ENCODE assay signal across 28 mouse cellular contexts in genomic region chr3:136264969-136265595, GRCm38 (mm10).
A peak's percentile ranks its signal among the peaks of the same experiment; 100 is the strongest.
DNase-seq lines count a peak whose midpoint lies in the region; ATAC-seq and TF ChIP-seq lines count a peak whose summit lies in the region.
"Had no signal": no experiment of that assay in that cellular context is flagged by ENCODE, and none has a peak within 500 bp of the region (broad histone marks: within the 10 kb centered on the region; RNA-seq: fewer than 3 reads in every experiment).

No protein-coding gene starts in this region.

- no peak overlapping the region for H3ac ChIP-seq in myocyte (ENCODE audit: control insufficient read depth, insufficient read length)

- 42% methylated on average over 8 of the region's 8 CpGs for WGBS in lung, embryonic 14.5 days
- 56% methylated on average over 8 of the region's 8 CpGs for WGBS in lung, postnatal 0 days
- WGBS in liver, postnatal 0 days (ENCODE audit: insufficient replicate concordance): 73% methylated on average over 8 of the region's 8 CpGs

- TF ChIP-seq EP300 in lung, postnatal 0 days (IDR thresholded peaks at IDR 0.05): no peak
- no peak for TF ChIP-seq EP300 in liver, postnatal 0 days (IDR thresholded peaks at IDR 0.05; ENCODE audit: low read depth)

- ATAC-seq in lung, embryonic 14.5 days (ENCODE audit: insufficient read depth): no peak
- ATAC-seq in lung, postnatal 0 days: no peak
- no peak for ATAC-seq in frontal cortex, adult (ENCODE audit: low TSS enrichment)
- ATAC-seq in liver, postnatal 0 days: no peak
- ATAC-seq: activated CD4-positive, CD25-positive, alpha-beta regulatory T cell, adult 4 months; CD4-positive, CD25-positive, alpha-beta regulatory T cell, adult 4 months; forebrain, embryonic 14.5 days; forebrain, postnatal 0 days had no signal

- no peaks in the 10 kb centered on the region for H3K4me1 ChIP-seq in lung, embryonic 14.5 days (ENCODE audit: insufficient read depth)
- no peaks in the 10 kb centered on the region for H3K4me1 ChIP-seq in lung, postnatal 0 days (ENCODE audit: insufficient read depth, low read depth, low read length)
- no peaks in the 10 kb centered on the region for H3K4me1 ChIP-seq in liver, postnatal 0 days (ENCODE audit: insufficient read depth)
- H3K4me1 ChIP-seq: embryonic facial prominence, embryonic 13.5 days; embryonic facial prominence, embryonic 15.5 days; forebrain, embryonic 10.5 days; forebrain, embryonic 12.5 days had no signal

- TF ChIP-seq POLR2A in myocyte (IDR thresholded peaks at IDR 0.05; ENCODE audit: insufficient read length, low read depth): no peak

- no peaks in the 10 kb centered on the region for H3K79me2 ChIP-seq in myocyte (ENCODE audit: control insufficient read depth, insufficient read depth)

- H3K9me3 ChIP-seq in lung, embryonic 14.5 days (ENCODE audit: low read depth, low read length): no peaks in the 10 kb centered on the region
- no peaks in the 10 kb centered on the region for H3K9me3 ChIP-seq in lung, postnatal 0 days (ENCODE audit: low read length)
- no peaks in the 10 kb centered on the region for H3K9me3 ChIP-seq in liver, postnatal 0 days (ENCODE audit: low read length)
- H3K9me3 ChIP-seq: embryonic facial prominence, embryonic 13.5 days; embryonic facial prominence, embryonic 15.5 days; forebrain, embryonic 10.5 days; forebrain, embryonic 12.5 days; G1E had no signal

- no peaks in the 10 kb centered on the region for H3K27me3 ChIP-seq in lung, embryonic 14.5 days (ENCODE audit: insufficient read depth, low read length)
- no peaks in the 10 kb centered on the region for H3K27me3 ChIP-seq in lung, postnatal 0 days (replicated peaks; ENCODE audit: insufficient read depth, low read length)
- no peaks in the 10 kb centered on the region for H3K27me3 ChIP-seq in myocyte (ENCODE audit: control insufficient read depth, insufficient read depth, insufficient read length)
- no peaks in the 10 kb centered on the region for H3K27me3 ChIP-seq in liver, postnatal 0 days (ENCODE audit: insufficient read depth, low read length)
- H3K27me3 ChIP-seq: CH12.LX; embryonic facial prominence, embryonic 13.5 days; embryonic facial prominence, embryonic 15.5 days; forebrain, embryonic 12.5 days had no signal

- no peaks in the 10 kb centered on the region for H3K36me3 ChIP-seq in lung, embryonic 14.5 days (ENCODE audit: insufficient read depth)
- H3K36me3 ChIP-seq in lung, postnatal 0 days (ENCODE audit: insufficient read depth, low read length): no peaks in the 10 kb centered on the region
- no peaks in the 10 kb centered on the region for H3K36me3 ChIP-seq in myocyte (ENCODE audit: control insufficient read depth, insufficient read depth)
- H3K36me3 ChIP-seq in liver, postnatal 0 days (replicated peaks; ENCODE audit: insufficient read depth, low read length): no peaks in the 10 kb centered on the region
- H3K36me3 ChIP-seq: embryonic facial prominence, embryonic 13.5 days; embryonic facial prominence, embryonic 15.5 days; forebrain, embryonic 10.5 days; forebrain, embryonic 12.5 days; G1E had no signal

- H3K27ac ChIP-seq in lung, embryonic 14.5 days (ENCODE audit: low read depth): no peak overlapping the region
- no peak overlapping the region for H3K27ac ChIP-seq in lung, postnatal 0 days (ENCODE audit: low read length)
- no peak overlapping the region for H3K27ac ChIP-seq in liver, postnatal 0 days (ENCODE audit: low read depth)
- H3K27ac ChIP-seq: embryonic facial prominence, embryonic 13.5 days; embryonic facial prominence, embryonic 15.5 days; forebrain, embryonic 10.5 days; forebrain, embryonic 12.5 days had no signal

- TF ChIP-seq CTCF in lung, embryonic 14.5 days (IDR thresholded peaks at IDR 0.05; ENCODE audit: low read depth): no peak
- no peak for TF ChIP-seq CTCF in lung, postnatal 0 days (IDR thresholded peaks at IDR 0.05)
- TF ChIP-seq CTCF in liver, postnatal 0 days (IDR thresholded peaks at IDR 0.05; ENCODE audit: low read depth): no peak

- peak; percentile 16 for DNase-seq in lung, embryonic 14.5 days
- DNase-seq in lung, postnatal 0 days (ENCODE audit: low spot score): no peak
- DNase-seq in 416B (ENCODE audit: low read depth) (peak; percentile 11), NIH3T3 (ENCODE audit: low read depth) (peak; percentile 73)
- DNase-seq in cerebellum, adult 11-12 months: no peak
- DNase-seq in liver, postnatal 0 days: no peak
- DNase-seq: adrenal gland, adult 8-10 months; adrenal gland, postnatal 14 days; adrenal gland, postnatal 36 days; cerebellum, adult 18-20 months; cerebellum, adult 8-10 months; cerebellum, adult 9-11 months; cerebellum, postnatal 14 days; cerebellum, postnatal 36 days; embryo, embryonic 11 days; forebrain, postnatal 0 days had no signal

- no peak overlapping the region for H3K4me2 ChIP-seq in lung, embryonic 14.5 days
- H3K4me2 ChIP-seq in lung, postnatal 0 days (replicated peaks; ENCODE audit: low read depth, low read length): no peak overlapping the region
- peak overlapping the region; percentile 18 for H3K4me2 ChIP-seq in myocyte (ENCODE audit: low read depth)
- no peak overlapping the region for H3K4me2 ChIP-seq in liver, postnatal 0 days (ENCODE audit: low read depth, low read length)
- H3K4me2 ChIP-seq: embryonic facial prominence, embryonic 13.5 days; embryonic facial prominence, embryonic 15.5 days; forebrain, embryonic 12.5 days had no signal

- H3K9ac ChIP-seq in lung, embryonic 14.5 days: no peak overlapping the region
- H3K9ac ChIP-seq in lung, postnatal 0 days (replicated peaks; ENCODE audit: low read depth): no peak overlapping the region
- no peak overlapping the region for H3K9ac ChIP-seq in liver, postnatal 0 days (replicated peaks)
- H3K9ac ChIP-seq: embryonic facial prominence, embryonic 13.5 days; embryonic facial prominence, embryonic 15.5 days; forebrain, embryonic 12.5 days; forebrain, postnatal 0 days had no signal

- no peak overlapping the region for H3K4me3 ChIP-seq in lung, embryonic 14.5 days (ENCODE audit: low read depth, low read length)
- no peak overlapping the region for H3K4me3 ChIP-seq in lung, postnatal 0 days (ENCODE audit: low read depth, low read length)
- no peak overlapping the region for H3K4me3 ChIP-seq in myocyte
- H3K4me3 ChIP-seq in liver, postnatal 0 days (ENCODE audit: low read depth, low read length): no peak overlapping the region
- H3K4me3 ChIP-seq: embryonic facial prominence, embryonic 13.5 days; embryonic facial prominence, embryonic 15.5 days; erythroblast, embryonic 14.5 days; forebrain, embryonic 10.5 days; forebrain, embryonic 12.5 days had no signal

TF ChIP-seq in myocyte, 11 proteins besides CTCF, POLR2A, EP300 and RAD21:
- TF ChIP-seq CEBPB (IDR thresholded peaks at IDR 0.05; ENCODE audit: insufficient read depth, poor library complexity, severe bottlenecking): peak; percentile 84
- no peak for TF ChIP-seq MYOD1 (IDR thresholded peaks at IDR 0.05; ENCODE audit: control insufficient read depth in 1 of 3, insufficient read length in 2 of 3, low read depth in 2 of 3)
- TF ChIP-seq E2F4 (IDR thresholded peaks at IDR 0.05; ENCODE audit: insufficient read depth): no peak
- peak; percentile 61 for TF ChIP-seq USF1 (IDR thresholded peaks at IDR 0.05; ENCODE audit: low read depth)

Comparison
In these comparisons a context has a peak if more than half of its experiments do, and no peak if none do; other contexts are left out.
1. DNase-seq: peak in lung, embryonic 14.5 days (single experiment), 416B (single experiment) and NIH3T3 (single experiment); none in lung, postnatal 0 days (single experiment), cerebellum, adult 11-12 months (single experiment) and liver, postnatal 0 days (single experiment).